Mouse (Mus musculus): ENCODE measurements around the gene Nudt4. TPM values are rescaled to one million over a fixed set of nuclear protein-coding genes. Genes with fewer than 3 reads are reported as not detected.

The Nudt4 gene
- total RNA-seq (2014; rRNA removed) (65.9 and 81.4 TPM in 2 replicates), polyA plus RNA-seq (2015; fragmentation: Nextera tagmentation; extraction: Ambion mirVana) (53.1 and 58.5 TPM in 2 replicates)

GRCm38 (mm10) chr10:95563851-95564845 lies at the start of gene Nudt4:
Gene Nudt4, minus strand, starts transcription at chr10:95564146.
- 3% methylated on average over 31 of the region's 97 CpGs for WGBS
- Histone ChIP-seq H3K27me3 (ENCODE audit: insufficient read depth, low read length) (no peaks in the 10 kb centered on the region), H3K4me3 (ENCODE audit: low read depth, low read length) (peak within 1 kb of the TSS; percentile 95), H3K36me3 (ENCODE audit: insufficient read depth, low read length) (no peaks in the 10 kb centered on the region), H3K9ac (replicated peaks; ENCODE audit: low read length, poor library complexity, severe bottlenecking) (peak within 1 kb of the TSS; percentile 83), H3K4me2 (ENCODE audit: low read depth, low read length, poor library complexity, severe bottlenecking) (peak within 1 kb of the TSS; percentile 82), H3K4me1 (ENCODE audit: insufficient read depth, low read length) (peaks cover 9% of the 10 kb centered on the region; the same call in 1 of the 2 replicates), H3K27ac (ENCODE audit: low read depth, low read length) (peak within 1 kb of the TSS; percentile 77), H3K9me3 (ENCODE audit: low read length) (no peaks in the 10 kb centered on the region)
- TF ChIP-seq CTCF (IDR thresholded peaks at IDR 0.05) = no peak
- peak; percentile 95 for DNase-seq (ENCODE audit: low spot score)
- peak; percentile 94 for ATAC-seq (ENCODE audit: low FRiP score)

GRCm38 (mm10) chr10:95611331-95611721 lies 47.4 kb upstream of the Nudt4 start:
- H3K36me3 ChIP-seq (ENCODE audit: insufficient read depth, low read length) = no peaks in the 10 kb centered on the region
- WGBS = 39% methylated on average over 10 of the region's 10 CpGs
- no peak overlapping the region for H3K4me3 ChIP-seq (ENCODE audit: low read depth, low read length)
- no peaks in the 10 kb centered on the region for H3K4me1 ChIP-seq (ENCODE audit: insufficient read depth, low read length)
- no peaks in the 10 kb centered on the region for H3K27me3 ChIP-seq (ENCODE audit: insufficient read depth, low read length)
- no peak for TF ChIP-seq CTCF (IDR thresholded peaks at IDR 0.05)
- no peak overlapping the region for H3K27ac ChIP-seq (ENCODE audit: low read depth, low read length)
- no peak overlapping the region for H3K9ac ChIP-seq (replicated peaks; ENCODE audit: low read length, poor library complexity, severe bottlenecking)
- ATAC-seq (ENCODE audit: low FRiP score) (no peak), DNase-seq (ENCODE audit: low spot score) (no peak)
- no peaks in the 10 kb centered on the region for H3K9me3 ChIP-seq (ENCODE audit: low read length)
- H3K4me2 ChIP-seq (ENCODE audit: low read depth, low read length, poor library complexity, severe bottlenecking) = no peak overlapping the region

GRCm38 (mm10) chr10:95610666-95611330 lies 46.9 kb upstream of the Nudt4 start:
- no peak for ATAC-seq (ENCODE audit: low FRiP score)
- no peaks in the 10 kb centered on the region for H3K27me3 ChIP-seq (ENCODE audit: insufficient read depth, low read length)
- no peaks in the 10 kb centered on the region for H3K4me1 ChIP-seq (ENCODE audit: insufficient read depth, low read length)
- no peak for TF ChIP-seq CTCF (IDR thresholded peaks at IDR 0.05)
- H3K4me2 ChIP-seq (ENCODE audit: low read depth, low read length, poor library complexity, severe bottlenecking) = no peak overlapping the region
- no peak overlapping the region for H3K9ac ChIP-seq (replicated peaks; ENCODE audit: low read length, poor library complexity, severe bottlenecking)
- DNase-seq (ENCODE audit: low spot score) = no peak
- WGBS = 48% methylated on average over 12 of the region's 16 CpGs
- H3K36me3 ChIP-seq (ENCODE audit: insufficient read depth, low read length) = no peaks in the 10 kb centered on the region
- H3K27ac ChIP-seq (ENCODE audit: low read depth, low read length) = no peak overlapping the region
- H3K4me3 ChIP-seq (ENCODE audit: low read depth, low read length) = no peak overlapping the region
- no peaks in the 10 kb centered on the region for H3K9me3 ChIP-seq (ENCODE audit: low read length)

- Histone ChIP-seq H3K9me3 (ENCODE audit: low read length) (no peaks in the 10 kb centered on the region), H3K27me3 (ENCODE audit: insufficient read depth, low read length) (no peaks in the 10 kb centered on the region), H3K27ac (ENCODE audit: low read depth, low read length) (no peak overlapping the region), H3K4me1 (ENCODE audit: insufficient read depth, low read length) (no peaks in the 10 kb centered on the region), H3K4me3 (ENCODE audit: low read depth, low read length) (no peak overlapping the region), H3K9ac (replicated peaks; ENCODE audit: low read length, poor library complexity, severe bottlenecking) (no peak overlapping the region), H3K36me3 (ENCODE audit: insufficient read depth, low read length) (no peaks in the 10 kb centered on the region), H3K4me2 (ENCODE audit: low read depth, low read length, poor library complexity, severe bottlenecking) (no peak overlapping the region)
- WGBS = 65% methylated on average over 22 of the region's 22 CpGs
- ATAC-seq (ENCODE audit: low FRiP score) = no peak
- TF ChIP-seq CTCF (IDR thresholded peaks at IDR 0.05) = no peak
- no peak for DNase-seq (ENCODE audit: low spot score)
Observed at GRCm38 (mm10) chr10:95604979-95605613, 41.1 kb upstream of the Nudt4 start.

GRCm38 (mm10) chr10:95600527-95600926 lies 36.6 kb upstream of the Nudt4 start:
- H3K9ac ChIP-seq (replicated peaks; ENCODE audit: low read length, poor library complexity, severe bottlenecking) = no peak overlapping the region
- no peak for TF ChIP-seq CTCF (IDR thresholded peaks at IDR 0.05)
- WGBS = 39% methylated on average over 5 of the region's 5 CpGs
- ATAC-seq (ENCODE audit: low FRiP score) (no peak), DNase-seq (ENCODE audit: low spot score) (no peak)
- H3K36me3 ChIP-seq (ENCODE audit: insufficient read depth, low read length) = no peaks in the 10 kb centered on the region
- H3K4me2 ChIP-seq (ENCODE audit: low read depth, low read length, poor library complexity, severe bottlenecking) = no peak overlapping the region
- H3K9me3 ChIP-seq (ENCODE audit: low read length) = no peaks in the 10 kb centered on the region
- H3K27me3 ChIP-seq (ENCODE audit: insufficient read depth, low read length) = no peaks in the 10 kb centered on the region
- no peak overlapping the region for H3K27ac ChIP-seq (ENCODE audit: low read depth, low read length)
- no peaks in the 10 kb centered on the region for H3K4me1 ChIP-seq (ENCODE audit: insufficient read depth, low read length)
- no peak overlapping the region for H3K4me3 ChIP-seq (ENCODE audit: low read depth, low read length)

Measured in midbrain, postnatal 0 days (tissue).